ENCODE assay signal across 20 mouse cellular contexts in genomic region chr7:75372892-75373444, GRCm38 (mm10).
DNase-seq lines count a peak whose midpoint lies in the region; ATAC-seq and TF ChIP-seq lines count a peak whose summit lies in the region.
"Had no signal": no experiment of that assay in that cellular context is flagged by ENCODE, and none has a peak within 500 bp of the region (broad histone marks: within the 10 kb centered on the region; RNA-seq: fewer than 3 reads in every experiment).

No protein-coding gene starts in this region.

- no peak for ATAC-seq in midbrain, embryonic 11.5 days (ENCODE audit: low FRiP score)
- ATAC-seq in activated CD4-positive, CD25-positive, alpha-beta regulatory T cell, adult 4 months = peak; percentile 3
- ATAC-seq in erythroblast, adult 5-6 weeks (replicated peaks; ENCODE audit: low FRiP score, poor library complexity, severe bottlenecking) = no peak
- ATAC-seq: midbrain, embryonic 13.5 days had no signal

- no peaks in the 10 kb centered on the region for H3K79me2 ChIP-seq in myocyte (ENCODE audit: control insufficient read depth, insufficient read depth)

- 85% methylated on average over 10 of the region's 10 CpGs for WGBS in midbrain, embryonic 11.5 days
- 88% methylated on average over 10 of the region's 10 CpGs for WGBS in midbrain, embryonic 10.5 days

- no peaks in the 10 kb centered on the region for H3K4me1 ChIP-seq in midbrain, embryonic 11.5 days (ENCODE audit: control insufficient read depth, insufficient read depth, low read length)
- no peaks in the 10 kb centered on the region for H3K4me1 ChIP-seq in midbrain, embryonic 10.5 days
- H3K4me1 ChIP-seq: limb, embryonic 13.5 days; midbrain, embryonic 13.5 days had no signal

- no peak overlapping the region for H3K4me2 ChIP-seq in midbrain, embryonic 11.5 days
- H3K4me2 ChIP-seq in myocyte (ENCODE audit: low read depth) = peak overlapping the region; percentile 89
- H3K4me2 ChIP-seq: hindbrain, embryonic 13.5 days; limb, embryonic 13.5 days; lung, embryonic 15.5 days; midbrain, embryonic 13.5 days had no signal

- no peaks in the 10 kb centered on the region for H3K27me3 ChIP-seq in midbrain, embryonic 11.5 days (ENCODE audit: control insufficient read depth, insufficient read depth, low read length)
- peaks cover 8% of the 10 kb centered on the region for H3K27me3 ChIP-seq in midbrain, embryonic 10.5 days (ENCODE audit: low read depth, poor library complexity, severe bottlenecking)
- no peaks in the 10 kb centered on the region for H3K27me3 ChIP-seq in myocyte (ENCODE audit: control insufficient read depth, insufficient read depth, insufficient read length)
- H3K27me3 ChIP-seq: CH12.LX; limb, embryonic 13.5 days; lung, embryonic 15.5 days; midbrain, embryonic 13.5 days had no signal

- no peak for TF ChIP-seq POLR2A in myocyte (IDR thresholded peaks at IDR 0.05; ENCODE audit: insufficient read length, low read depth)

- peak; percentile 13 for DNase-seq in layer of hippocampus, adult 11-12 months (ENCODE audit: low spot score)
- no peak for DNase-seq in layer of hippocampus, postnatal 25 days (ENCODE audit: extremely low spot score in 1 of 2, low spot score in 1 of 2)
- DNase-seq in midbrain, embryonic 11.5 days (ENCODE audit: low spot score, missing footprints) = peak; percentile 73
- DNase-seq in midbrain, embryonic 10.5 days (ENCODE audit: low spot score) = no peak
- DNase-seq in spleen, adult 12 weeks (ENCODE audit: low spot score) = no peak
- DNase-seq: adrenal gland, postnatal 14 days; cerebellum, postnatal 10 days; kidney, adult 11 months; kidney, postnatal 25 days; right cerebral cortex, adult 18-20 months had no signal

- H3K9ac ChIP-seq in midbrain, embryonic 11.5 days (ENCODE audit: low read length) = no peak overlapping the region
- H3K9ac ChIP-seq: hindbrain, embryonic 13.5 days; limb, embryonic 13.5 days; lung, embryonic 15.5 days; midbrain, embryonic 13.5 days had no signal

- H3K4me3 ChIP-seq in midbrain, embryonic 11.5 days (ENCODE audit: low read depth, low read length) = no peak overlapping the region
- no peak overlapping the region for H3K4me3 ChIP-seq in midbrain, embryonic 10.5 days
- H3K4me3 ChIP-seq in myocyte = no peak overlapping the region
- H3K4me3 ChIP-seq: erythroblast, embryonic 14.5 days; hindbrain, embryonic 13.5 days; left cerebral cortex, adult 2 months; limb, embryonic 13.5 days; lung, embryonic 15.5 days; midbrain, embryonic 13.5 days had no signal

- no peak overlapping the region for H3ac ChIP-seq in myocyte (ENCODE audit: control insufficient read depth, insufficient read length)

- no peaks in the 10 kb centered on the region for H3K36me3 ChIP-seq in midbrain, embryonic 11.5 days (ENCODE audit: control insufficient read depth, insufficient read depth, low read length)
- no peaks in the 10 kb centered on the region for H3K36me3 ChIP-seq in midbrain, embryonic 10.5 days
- no peaks in the 10 kb centered on the region for H3K36me3 ChIP-seq in myocyte (ENCODE audit: control insufficient read depth, insufficient read depth)
- H3K36me3 ChIP-seq: hindbrain, embryonic 13.5 days; limb, embryonic 13.5 days; lung, embryonic 15.5 days; midbrain, embryonic 13.5 days had no signal

- no peak overlapping the region for H3K27ac ChIP-seq in midbrain, embryonic 11.5 days (ENCODE audit: low read depth, low read length)
- no peak overlapping the region for H3K27ac ChIP-seq in midbrain, embryonic 10.5 days (replicated peaks)
- H3K27ac ChIP-seq: hindbrain, embryonic 13.5 days; left cerebral cortex, adult 2 months; limb, embryonic 13.5 days; lung, embryonic 15.5 days; midbrain, embryonic 13.5 days had no signal

- no peaks in the 10 kb centered on the region for H3K9me3 ChIP-seq in midbrain, embryonic 11.5 days (ENCODE audit: control insufficient read depth, low read length)
- H3K9me3 ChIP-seq in midbrain, embryonic 10.5 days (replicated peaks) = no peaks in the 10 kb centered on the region
- H3K9me3 ChIP-seq: hindbrain, embryonic 13.5 days; limb, embryonic 13.5 days; lung, embryonic 15.5 days; midbrain, embryonic 13.5 days had no signal

TF ChIP-seq in myocyte, 11 proteins besides CTCF, POLR2A, EP300 and RAD21:
- TF ChIP-seq MAX (IDR thresholded peaks at IDR 0.05; ENCODE audit: low read depth) = no peak
- TF ChIP-seq E2F4 (IDR thresholded peaks at IDR 0.05; ENCODE audit: insufficient read depth) = no peak
- TF ChIP-seq SRF (IDR thresholded peaks at IDR 0.05; ENCODE audit: control insufficient read depth, insufficient read length, low read depth) = no peak
- TF ChIP-seq CEBPB (IDR thresholded peaks at IDR 0.05; ENCODE audit: insufficient read depth, poor library complexity, severe bottlenecking) = no peak
- no peak for TF ChIP-seq TCF3 (IDR thresholded peaks at IDR 0.05; ENCODE audit: insufficient read length, low read depth)
- no peak for TF ChIP-seq POLR2AphosphoS2 (IDR thresholded peaks at IDR 0.05; ENCODE audit: insufficient read length, low read depth)
- no peak for TF ChIP-seq REST (IDR thresholded peaks at IDR 0.05; ENCODE audit: insufficient read depth, insufficient read length)
- TF ChIP-seq USF1 (IDR thresholded peaks at IDR 0.05; ENCODE audit: low read depth) = no peak

Comparison
In these comparisons a context has a peak if more than half of its experiments do, and no peak if none do; other contexts are left out.
1. DNase-seq: peak in layer of hippocampus, adult 11-12 months (single experiment) and midbrain, embryonic 11.5 days (single experiment); none in layer of hippocampus, postnatal 25 days (0 of 2), midbrain, embryonic 10.5 days (single experiment) and spleen, adult 12 weeks (single experiment).